Mouse (Mus musculus) embryo, embryonic 11 days (tissue): ENCODE data around the gene Nup93.
"Not testable (repeated sequence)": the region's sequence is repeated elsewhere in the genome, so short reads cannot be mapped to it uniquely, and the experiment has no call there.

ENCODE experiments used
- DNase-seq: peaks from one replicate; pipeline ENCODE4 v3.0.0-alpha.2; 2015

The Nup93 gene

DNA sequence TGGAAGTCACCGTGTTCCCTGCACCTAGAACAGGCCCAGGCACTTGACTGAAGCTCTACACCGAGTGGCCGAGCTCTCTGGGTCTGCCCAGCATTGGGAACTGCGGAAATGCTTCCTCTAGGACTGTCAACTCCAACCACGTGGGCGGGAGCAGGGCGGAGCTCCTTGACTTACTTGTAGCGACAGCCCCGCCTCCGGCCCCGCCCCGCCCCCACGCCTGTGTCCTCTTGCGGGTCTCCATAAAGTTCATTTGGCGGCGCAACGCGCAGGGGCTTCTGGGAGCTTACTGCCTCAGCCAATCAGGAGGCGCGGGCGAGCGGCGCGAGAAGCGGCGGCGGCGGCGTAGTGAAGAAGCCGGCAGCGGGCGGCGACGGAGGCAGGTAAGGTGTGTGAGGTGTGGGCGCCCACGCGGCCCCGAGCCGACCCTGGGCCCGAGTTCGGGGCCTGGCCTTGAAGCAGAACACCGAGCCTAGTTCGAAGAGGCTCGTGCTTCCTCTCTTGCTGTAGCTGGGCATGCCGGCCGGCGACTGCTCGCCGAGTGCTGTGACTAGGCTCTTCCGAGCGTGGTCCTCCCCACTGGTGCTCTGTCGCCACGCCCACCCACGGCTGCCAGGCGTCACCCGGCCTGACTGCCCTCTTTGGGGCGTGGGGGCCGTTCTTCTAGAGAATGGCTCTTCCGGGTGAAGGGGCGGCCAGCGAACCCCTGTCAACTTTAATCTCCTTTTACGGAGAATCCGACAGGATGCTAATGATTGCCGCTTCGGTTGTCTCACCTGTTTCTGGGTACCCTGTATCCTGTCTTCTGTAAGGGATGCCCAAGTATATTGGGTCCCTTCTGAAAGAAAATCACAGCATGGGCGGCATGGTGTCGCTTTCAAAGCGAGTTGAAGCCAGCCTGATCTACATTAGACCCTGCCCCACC lies at the start of gene Nup93:
Gene Nup93 (plus strand): TSS at position 313 of the 922 bp plus-strand sequence.
- peak; percentile 99 for DNase-seq

GRCm38 (mm10) chr8:94165772-94166171 lies 48.6 kb upstream of the Nup93 start:
- DNase-seq, result not testable (repeated sequence)

GRCm38 (mm10) chr8:94167244-94167643 lies 47.1 kb upstream of the Nup93 start:
- peak; percentile 82 for DNase-seq

GRCm38 (mm10) chr8:94169547-94169946 lies 44.8 kb upstream of the Nup93 start:
- no peak for DNase-seq

- no peak for DNase-seq
Measured at GRCm38 (mm10) chr8:94171321-94171755, 43.0 kb upstream of the Nup93 start.

- DNase-seq, result peak; percentile 69
Measured at GRCm38 (mm10) chr8:94172075-94172808, 42.1 kb upstream of the Nup93 start, which contains the start of gene Mt2. Mt2 (plus strand) TSS chr8:94172664.

DNA sequence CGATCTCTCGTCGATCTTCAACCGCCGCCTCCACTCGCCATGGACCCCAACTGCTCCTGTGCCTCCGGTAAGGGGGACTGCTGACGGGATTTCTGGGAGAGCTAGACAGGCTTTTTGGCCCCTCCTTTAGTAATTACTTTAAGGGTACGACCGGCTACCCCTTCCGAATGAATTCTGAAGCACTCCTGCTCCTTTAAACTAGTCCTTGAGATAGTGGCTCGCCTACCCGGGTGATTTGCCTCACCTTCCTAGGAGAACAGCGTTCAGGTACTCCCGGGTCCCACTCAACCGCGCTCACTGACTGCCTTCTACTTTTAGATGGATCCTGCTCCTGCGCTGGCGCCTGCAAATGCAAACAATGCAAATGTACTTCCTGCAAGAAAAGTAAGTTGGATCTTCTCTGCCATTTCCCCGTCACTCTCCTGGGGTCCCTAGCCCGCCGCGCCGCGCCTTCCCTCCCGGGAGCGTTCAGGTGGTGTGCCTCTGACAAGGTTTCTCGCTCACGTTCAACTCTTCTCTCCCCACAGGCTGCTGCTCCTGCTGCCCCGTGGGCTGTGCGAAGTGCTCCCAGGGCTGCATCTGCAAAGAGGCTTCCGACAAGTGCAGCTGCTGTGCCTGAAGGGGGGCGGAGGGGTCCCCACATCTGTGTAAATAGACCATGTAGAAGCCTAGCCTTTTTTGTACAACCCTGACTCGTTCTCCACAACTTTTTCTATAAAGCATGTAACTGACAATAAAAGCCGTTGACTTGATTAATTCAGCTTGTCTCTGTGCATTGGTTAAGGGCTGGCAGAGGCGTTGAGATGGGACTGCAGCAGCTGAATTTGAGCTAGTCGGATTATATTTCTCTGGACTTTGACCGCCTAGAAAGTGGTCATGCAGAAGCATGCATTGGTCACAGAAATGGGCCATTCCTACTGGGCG lies 41.3 kb upstream of the Nup93 start:
- DNase-seq, result peak; percentile 55

DNA sequence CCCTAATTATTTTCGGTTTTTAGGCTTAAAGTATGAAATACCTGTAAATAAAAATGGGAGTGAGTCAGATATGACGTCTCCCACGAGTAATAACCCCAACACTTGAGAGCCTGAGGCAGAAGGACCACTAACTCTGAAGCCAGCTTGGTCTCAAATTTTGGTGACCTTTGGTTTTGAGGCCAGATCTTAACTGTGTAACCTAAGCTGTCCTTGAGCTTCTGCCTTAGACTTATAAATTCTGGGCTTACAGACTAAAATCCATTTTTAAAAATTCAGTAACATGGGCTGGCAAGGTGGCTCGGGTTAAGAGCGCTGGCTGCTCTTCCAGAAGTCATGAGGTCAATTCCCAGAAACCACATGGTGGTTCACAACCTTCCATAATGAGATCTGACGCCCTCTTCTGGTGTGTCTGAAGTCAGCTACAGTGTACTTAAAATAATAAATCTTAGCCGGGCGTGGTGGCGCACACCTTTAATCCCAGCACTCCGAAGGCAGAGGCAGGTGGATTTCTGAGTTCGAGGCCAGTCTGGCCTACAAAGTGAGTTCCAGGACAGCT lies 40.4 kb upstream of the Nup93 start:
- DNase-seq, result no peak

DNA sequence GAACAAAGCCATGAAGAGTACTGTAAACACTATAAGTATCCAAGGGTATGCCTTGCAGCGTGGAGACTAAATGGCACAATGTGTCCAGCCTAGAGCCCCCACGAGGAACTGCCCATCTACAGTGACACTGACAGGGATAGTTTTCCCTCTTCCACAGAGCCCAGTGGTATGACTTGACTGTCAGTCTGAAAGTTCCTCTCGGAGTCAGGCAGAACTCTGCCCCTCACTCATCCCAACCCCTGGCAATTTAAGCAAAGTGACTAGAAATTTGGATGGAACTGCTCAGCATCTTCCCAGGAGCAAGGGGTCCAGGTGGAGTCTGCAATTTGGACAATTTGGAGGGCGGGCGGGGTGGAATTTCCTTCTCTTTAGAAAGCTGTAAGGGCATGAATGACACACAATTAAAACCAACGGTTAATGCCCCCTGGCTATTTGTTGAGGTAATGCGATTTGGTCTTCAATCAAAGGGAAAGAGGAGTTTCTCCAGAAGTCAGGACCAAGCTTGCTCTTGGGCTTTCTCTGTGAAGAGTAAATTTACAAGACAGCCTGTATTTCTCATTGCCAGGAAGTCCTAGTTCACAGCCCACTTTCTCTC lies 39.6 kb upstream of the Nup93 start:
- DNase-seq, result no peak

GRCm38 (mm10) chr8:94177716-94178390 lies 36.5 kb upstream of the Nup93 start:
- no peak for DNase-seq

DNA sequence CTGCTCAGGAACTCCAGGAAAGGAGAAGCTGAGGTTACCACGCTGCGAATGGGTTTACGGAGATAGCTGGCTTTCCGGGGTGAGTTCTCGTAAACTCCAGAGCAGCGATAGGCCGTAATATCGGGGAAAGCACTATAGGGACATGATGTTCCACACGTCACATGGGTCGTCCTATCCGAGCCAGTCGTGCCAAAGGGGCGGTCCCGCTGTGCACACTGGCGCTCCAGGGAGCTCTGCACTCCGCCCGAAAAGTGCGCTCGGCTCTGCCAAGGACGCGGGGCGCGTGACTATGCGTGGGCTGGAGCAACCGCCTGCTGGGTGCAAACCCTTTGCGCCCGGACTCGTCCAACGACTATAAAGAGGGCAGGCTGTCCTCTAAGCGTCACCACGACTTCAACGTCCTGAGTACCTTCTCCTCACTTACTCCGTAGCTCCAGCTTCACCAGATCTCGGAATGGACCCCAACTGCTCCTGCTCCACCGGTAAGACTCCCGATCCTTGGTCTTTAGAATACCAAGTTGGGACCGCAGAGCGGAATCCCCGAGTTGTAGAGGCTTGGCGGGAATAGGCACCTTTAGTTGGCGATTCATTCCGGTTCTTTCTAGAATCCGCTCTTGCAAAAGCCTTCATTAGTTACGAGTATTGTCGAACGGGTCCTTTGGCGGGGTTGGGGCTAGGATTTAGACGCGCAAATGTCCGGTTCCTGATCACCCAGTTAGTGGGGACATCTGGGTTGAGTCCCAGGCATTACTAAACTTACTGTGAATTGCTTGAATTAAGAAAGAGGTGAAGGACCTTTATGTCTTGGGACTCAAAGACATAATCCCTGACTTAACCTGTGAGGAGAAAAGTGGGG lies 35.3 kb upstream of the Nup93 start, which contains the start of gene Mt1:
Gene Mt1 (plus strand): TSS at position 226 of the 856 bp plus-strand sequence.
- peak; percentile 86 for DNase-seq

DNA sequence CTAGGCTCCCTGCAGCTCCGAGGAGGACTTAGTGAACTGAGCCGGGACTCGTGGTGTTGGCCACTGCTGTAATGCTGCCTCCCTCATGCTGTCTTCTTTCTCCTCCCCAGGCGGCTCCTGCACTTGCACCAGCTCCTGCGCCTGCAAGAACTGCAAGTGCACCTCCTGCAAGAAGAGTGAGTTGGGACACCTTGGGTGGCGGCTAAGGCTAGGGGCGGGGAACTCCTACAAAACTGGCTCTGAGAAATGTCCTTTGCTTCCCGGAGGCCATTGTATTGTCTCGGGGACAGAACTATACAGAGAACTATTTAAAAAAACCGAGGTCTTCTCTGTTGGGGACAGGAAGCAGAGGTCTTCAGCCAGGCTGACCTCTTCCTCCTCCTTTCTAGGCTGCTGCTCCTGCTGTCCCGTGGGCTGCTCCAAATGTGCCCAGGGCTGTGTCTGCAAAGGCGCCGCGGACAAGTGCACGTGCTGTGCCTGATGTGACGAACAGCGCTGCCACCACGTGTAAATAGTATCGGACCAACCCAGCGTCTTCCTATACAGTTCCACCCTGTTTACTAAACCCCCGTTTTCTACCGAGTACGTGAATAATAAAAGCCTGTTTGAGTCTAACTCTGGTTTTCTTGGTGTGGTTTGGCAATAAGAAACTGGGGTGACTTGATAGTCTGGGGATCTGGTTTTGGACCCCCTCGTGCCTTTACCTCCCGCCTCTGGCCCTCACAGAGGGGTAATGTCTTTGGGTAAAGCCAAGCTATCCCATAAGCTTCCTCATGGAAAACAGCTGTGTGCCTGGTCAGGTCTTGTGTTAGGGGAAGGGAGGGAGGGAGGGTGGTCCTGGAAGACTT lies 34.4 kb upstream of the Nup93 start:
- DNase-seq, result no peak

DNA sequence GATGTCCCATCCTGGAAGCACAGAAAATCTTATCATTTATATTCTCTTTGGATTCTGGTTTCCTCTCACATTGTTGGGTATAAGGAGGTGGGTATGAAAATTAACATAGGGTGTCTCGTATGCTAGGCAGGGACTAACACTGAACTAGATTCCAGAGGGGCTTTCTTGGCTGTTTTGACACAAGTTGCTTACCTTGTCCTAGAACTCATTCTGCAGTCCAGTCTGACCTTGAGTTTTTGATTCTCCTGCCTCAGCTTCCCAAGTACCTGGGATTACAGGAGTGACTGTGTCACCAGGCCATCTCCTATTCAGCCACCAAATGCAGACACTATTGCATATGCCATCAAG lies 33.8 kb upstream of the Nup93 start:
- DNase-seq, result no peak

DNA sequence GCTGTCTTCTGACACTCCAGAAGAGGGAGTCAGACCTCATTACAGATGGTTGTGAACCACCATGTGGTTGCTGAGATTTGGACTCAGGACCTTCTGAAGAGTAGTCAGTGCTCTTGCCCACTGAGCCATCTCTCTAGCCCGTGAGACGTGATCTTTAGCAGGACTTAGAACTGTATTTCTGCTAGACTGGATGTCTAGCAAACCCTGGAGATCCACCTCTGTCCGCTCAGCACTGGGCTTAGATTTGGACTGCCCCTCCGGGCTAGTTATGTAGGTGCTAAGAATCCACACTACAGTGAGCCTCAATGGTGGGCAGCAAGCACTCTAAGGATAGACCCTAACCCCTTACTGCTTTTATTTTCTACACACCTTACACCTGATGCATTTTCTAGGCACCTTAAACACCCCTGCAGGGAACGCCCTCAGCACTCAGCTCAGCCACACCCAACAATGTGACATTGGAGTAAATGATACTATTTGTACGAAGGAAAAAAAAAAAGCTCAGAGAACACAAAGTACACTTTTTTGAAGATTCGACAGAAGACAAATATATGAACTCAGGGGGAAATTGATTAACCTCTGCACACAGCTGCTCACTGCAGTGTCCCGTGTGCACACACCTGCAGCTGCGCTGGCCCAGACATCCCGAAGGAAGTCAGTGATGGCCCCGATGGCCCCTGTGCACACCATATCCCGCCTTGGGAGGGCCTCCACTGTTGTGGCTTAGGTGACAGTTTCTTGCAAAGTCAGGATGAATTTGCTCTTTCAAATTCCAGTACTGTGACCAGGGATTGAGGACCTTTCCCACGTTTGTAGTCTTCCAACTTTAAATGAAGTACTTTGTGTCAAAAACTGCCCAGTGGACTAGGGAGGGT lies 32.1 kb upstream of the Nup93 start:
- DNase-seq, result no peak

GRCm38 (mm10) chr8:94183117-94183516 lies 31.2 kb upstream of the Nup93 start:
- DNase-seq, result peak; percentile 86

DNA sequence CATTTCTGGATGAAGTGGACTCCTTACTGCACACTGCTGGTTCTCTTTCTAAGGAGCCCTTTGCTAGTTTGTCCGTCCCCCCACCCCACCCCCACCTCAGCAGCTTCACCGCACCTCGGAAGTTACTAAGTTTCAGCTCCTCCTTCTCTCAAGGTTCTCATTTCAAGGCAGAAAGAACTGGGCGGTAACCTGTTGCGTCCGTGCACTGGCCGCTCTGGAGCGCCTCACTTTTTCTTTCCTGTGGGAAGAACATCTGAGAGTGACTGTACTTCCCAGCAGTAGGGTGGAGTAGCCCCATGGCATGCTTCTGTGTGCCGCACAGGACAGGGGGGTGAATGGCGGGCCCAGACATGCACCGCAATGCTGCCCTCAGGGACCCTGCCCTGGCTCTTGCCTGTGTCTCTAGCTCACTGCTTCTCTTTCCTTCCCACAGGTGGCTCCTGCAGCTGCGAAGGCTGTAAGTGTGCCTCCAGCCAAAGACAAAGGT lies 30.0 kb upstream of the Nup93 start:
- DNase-seq, result no peak

DNA sequence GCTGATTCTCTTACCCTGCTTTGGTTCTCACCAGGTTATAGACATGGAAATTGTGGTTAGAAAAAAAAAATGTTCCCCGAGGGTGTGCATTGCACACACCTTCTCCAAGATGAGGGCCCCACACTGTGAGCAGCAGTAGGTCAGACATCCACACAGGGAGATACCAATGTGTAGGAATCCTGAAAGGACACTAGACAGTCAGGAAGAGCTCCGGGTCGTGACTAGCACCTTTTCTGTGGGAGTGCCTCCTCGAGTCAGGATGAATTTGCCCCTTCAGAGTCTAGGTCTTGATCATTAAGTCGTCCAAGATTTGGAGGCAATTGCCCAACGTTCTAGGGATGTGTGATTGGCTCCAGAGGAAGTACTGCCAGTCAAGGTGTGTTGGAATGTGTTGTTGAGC lies 28.6 kb upstream of the Nup93 start:
- DNase-seq, result no peak

GRCm38 (mm10) chr8:94186542-94186941 lies 27.8 kb upstream of the Nup93 start:
- DNase-seq, result peak; percentile 82
